Mouse (Mus musculus): ENCODE data around the gene Doc2a. TPM values are rescaled to one million over a fixed set of nuclear protein-coding genes. Genes with fewer than 3 reads are reported as not detected.

Doc2a gene
- total and polyA plus RNA-seq, 3 experiments, result 2.3 TPM; not detected in 2

- Histone ChIP-seq H3K4me1 (ENCODE audit: control insufficient read depth in 1 of 2, insufficient read depth in 2 of 2, low read length in 2 of 2) (no peaks in the 10 kb centered on the region), H3K9me3 (replicated peaks; ENCODE audit: insufficient read depth, low read length) (no peaks in the 10 kb centered on the region), H3K4me3 (ENCODE audit: control insufficient read depth in 1 of 2, insufficient read depth in 1 of 2, low read depth in 2 of 2, low read length in 2 of 2) (no peak overlapping the region), H3K27ac (ENCODE audit: control insufficient read depth, low read depth, low read length) (no peak overlapping the region), H3K9ac (ENCODE audit: control insufficient read depth, low read depth, low read length, poor library complexity, severe bottlenecking) (no peak overlapping the region), H3K79me2 (ENCODE audit: control insufficient read depth, insufficient read depth, low read length, poor library complexity) (no peaks in the 10 kb centered on the region; the same call in 1 of the 2 replicates), H3K27me3 (ENCODE audit: control insufficient read depth in 1 of 2, insufficient read depth in 2 of 2, low read length in 2 of 2) (no peaks in the 10 kb centered on the region), H3K36me3 (ENCODE audit: control insufficient read depth in 1 of 2, insufficient read depth in 2 of 2, low read length in 2 of 2) (peaks cover 0 to 11% of the 10 kb centered on the region in 2 experiments; a peak in 1 of 4 replicates)
- DNase-seq (ENCODE audit: low read depth, low spot score), result no peak
- TF ChIP-seq USF2 (IDR thresholded peaks at IDR 0.05; ENCODE audit: borderline replicate concordance in 1 of 2, insufficient read depth in 1 of 2, low read depth in 1 of 2, low read length in 2 of 2) (no peak), TBP (IDR thresholded peaks at IDR 0.05; ENCODE audit: low read depth, low read length) (no peak), POLR2A (IDR thresholded peaks at IDR 0.05; ENCODE audit: control insufficient read depth in 1 of 2, insufficient read depth in 1 of 2, low read depth in 1 of 2, low read length in 2 of 2, poor library complexity in 1 of 2) (peak in 1 of 2 experiments; percentile 45; a peak in 2 of 4 replicates)
These were observed 4.0 kb downstream of the Doc2a start for GRCm38 (mm10) chr7:126851192-126851591.

DNA sequence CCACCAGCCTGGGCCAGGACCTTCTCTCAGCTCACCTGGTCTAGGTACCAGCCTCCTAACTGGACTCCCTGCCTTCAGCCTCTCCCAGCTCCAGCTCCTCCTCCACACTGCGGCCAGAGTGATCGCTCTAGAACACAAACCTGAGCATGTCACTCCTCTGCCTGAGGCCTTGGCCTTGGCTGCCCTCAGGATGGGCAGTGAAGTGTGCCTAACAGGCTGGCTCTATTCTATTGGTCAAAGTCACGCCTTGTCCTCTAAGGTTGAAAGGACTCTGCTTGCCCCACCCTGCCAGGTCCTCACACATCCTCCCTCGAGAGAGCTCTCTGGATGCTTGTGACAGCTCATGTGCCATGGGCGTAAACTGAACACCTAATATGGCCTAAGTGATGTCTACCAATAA, 6.2 kb downstream of the Doc2a start:
- Histone ChIP-seq H3K79me2 (ENCODE audit: control insufficient read depth, insufficient read depth, low read length, poor library complexity) (no peaks in the 10 kb centered on the region; the same call in 1 of the 2 replicates), H3K4me3 (ENCODE audit: control insufficient read depth in 1 of 2, insufficient read depth in 1 of 2, low read depth in 2 of 2, low read length in 2 of 2) (no peak overlapping the region), H3K27me3 (ENCODE audit: control insufficient read depth in 1 of 2, insufficient read depth in 2 of 2, low read length in 2 of 2) (no peaks in the 10 kb centered on the region), H3K9ac (ENCODE audit: control insufficient read depth, low read depth, low read length, poor library complexity, severe bottlenecking) (no peak overlapping the region), H3K27ac (ENCODE audit: control insufficient read depth, low read depth, low read length) (no peak overlapping the region), H3K4me1 (ENCODE audit: control insufficient read depth in 1 of 2, insufficient read depth in 2 of 2, low read length in 2 of 2) (no peaks in the 10 kb centered on the region), H3K9me3 (replicated peaks; ENCODE audit: insufficient read depth, low read length) (no peaks in the 10 kb centered on the region), H3K36me3 (ENCODE audit: control insufficient read depth in 1 of 2, insufficient read depth in 2 of 2, low read length in 2 of 2) (peaks cover 0 to 11% of the 10 kb centered on the region in 2 experiments; a peak in 2 of 4 replicates)
- no peak for TF ChIP-seq BHLHE40 (IDR thresholded peaks at IDR 0.05; ENCODE audit: borderline replicate concordance, low read depth, low read length)
- TF ChIP-seq TBP (IDR thresholded peaks at IDR 0.05; ENCODE audit: low read depth, low read length), result no peak
- 0 out of 4 replicates have a peak, but pooled peaks of 1 of the 2 experiments have one; percentile 20 for TF ChIP-seq POLR2A (IDR thresholded peaks at IDR 0.05; ENCODE audit: control insufficient read depth in 1 of 2, insufficient read depth in 1 of 2, low read depth in 1 of 2, low read length in 2 of 2, poor library complexity in 1 of 2)
- TF ChIP-seq CHD1 (IDR thresholded peaks at IDR 0.05; ENCODE audit: low read depth, low read length), result no peak
- no peak for TF ChIP-seq ZMIZ1 (IDR thresholded peaks at IDR 0.05; ENCODE audit: low read depth, low read length)
- no peak for DNase-seq (ENCODE audit: low read depth, low spot score)

DNA sequence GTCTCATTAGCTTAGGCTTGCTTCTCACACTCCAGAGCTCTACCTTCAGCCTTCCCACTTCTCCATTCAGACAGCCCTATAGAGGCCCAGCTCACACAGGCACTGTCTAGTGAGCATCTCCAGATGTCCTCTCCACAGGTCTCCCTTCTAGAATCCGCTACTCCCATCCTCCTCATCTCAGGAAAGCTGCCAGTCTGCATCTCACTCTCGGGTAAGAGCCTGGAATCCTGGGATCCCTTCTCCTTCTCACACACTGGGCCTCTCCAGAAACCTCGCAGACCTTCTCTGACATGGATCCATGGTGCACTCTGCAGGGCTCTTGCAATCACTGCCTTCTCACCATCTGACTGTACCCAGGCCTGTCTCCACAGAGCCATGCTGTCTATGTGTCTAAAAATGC, 8.4 kb downstream of the Doc2a start:
- Histone ChIP-seq H3K79me2 (ENCODE audit: control insufficient read depth, insufficient read depth, low read length, poor library complexity) (peaks cover 8% of the 10 kb centered on the region), H3K9ac (ENCODE audit: control insufficient read depth, low read depth, low read length, poor library complexity, severe bottlenecking) (no peak overlapping the region), H3K36me3 (ENCODE audit: control insufficient read depth in 1 of 2, insufficient read depth in 2 of 2, low read length in 2 of 2) (peaks cover 11 to 14% of the 10 kb centered on the region in 2 experiments), H3K4me1 (ENCODE audit: control insufficient read depth in 1 of 2, insufficient read depth in 2 of 2, low read length in 2 of 2) (no peaks in the 10 kb centered on the region; a peak in 2 of 4 replicates), H3K27me3 (ENCODE audit: control insufficient read depth in 1 of 2, insufficient read depth in 2 of 2, low read length in 2 of 2) (no peaks in the 10 kb centered on the region), H3K27ac (ENCODE audit: control insufficient read depth, low read depth, low read length) (no peak overlapping the region), H3K4me3 (ENCODE audit: control insufficient read depth in 1 of 2, insufficient read depth in 1 of 2, low read depth in 2 of 2, low read length in 2 of 2) (no peak overlapping the region), H3K9me3 (replicated peaks; ENCODE audit: insufficient read depth, low read length) (no peaks in the 10 kb centered on the region)
- DNase-seq (ENCODE audit: low read depth, low spot score), result no peak
- TF ChIP-seq SIN3A (IDR thresholded peaks at IDR 0.05; ENCODE audit: low read length), result no peak
- no peak for TF ChIP-seq ETS1 (IDR thresholded peaks at IDR 0.05; ENCODE audit: low read depth, low read length)
- no peak for TF ChIP-seq RAD21 (IDR thresholded peaks at IDR 0.05; ENCODE audit: low read depth, low read length)
- TF ChIP-seq TCF12 (IDR thresholded peaks at IDR 0.05; ENCODE audit: low read depth, low read length), result no peak
- TF ChIP-seq MAZ (IDR thresholded peaks at IDR 0.05; ENCODE audit: low read depth, low read length), result no peak
- no peak for TF ChIP-seq EP300 (IDR thresholded peaks at IDR 0.05; ENCODE audit: low read depth in 1 of 2, low read length in 2 of 2)
- TF ChIP-seq MAX (IDR thresholded peaks at IDR 0.05; ENCODE audit: low read length), result no peak
- no peak for TF ChIP-seq UBTF (IDR thresholded peaks at IDR 0.05; ENCODE audit: borderline replicate concordance, insufficient read depth, low read depth, low read length)
- no peak for TF ChIP-seq TBP (IDR thresholded peaks at IDR 0.05; ENCODE audit: low read depth, low read length)
- TF ChIP-seq RCOR1 (IDR thresholded peaks at IDR 0.05; ENCODE audit: low read depth, low read length), result no peak

Measured in MEL (cell line).